Mouse (Mus musculus) brain, adult 2 months (tissue): ENCODE data around the gene Dio1.

Source experiments
- DNase-seq: peaks from one replicate; pipeline ENCODE4 v3.0.0; 2011; ENCODE audit warnings: low read depth, low spot score

Gene Dio1

DNA sequence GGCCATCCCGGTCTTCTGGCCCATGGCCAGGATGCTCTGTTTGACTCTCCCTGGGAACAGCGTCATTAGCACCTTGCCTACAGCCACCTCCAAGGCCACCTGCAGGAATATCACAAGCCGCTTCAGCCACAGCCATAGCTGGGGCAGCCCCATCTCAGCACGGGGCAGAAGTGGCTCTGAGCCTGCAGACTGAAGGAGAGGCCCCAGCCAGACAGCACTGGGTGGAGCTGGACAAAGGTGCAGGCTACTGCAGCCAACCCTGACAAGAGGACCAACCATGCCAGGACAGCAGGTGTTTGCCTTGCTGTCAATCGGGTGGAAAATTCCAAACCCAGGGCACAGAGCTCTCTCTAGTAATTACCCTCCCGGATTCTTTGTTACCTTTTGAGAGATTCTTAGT is at the start of gene Dio1:
Gene Dio1 (minus strand): TSS at position 204 of the 400 bp plus-strand sequence.
- DNase-seq = peak; percentile 83

DNA sequence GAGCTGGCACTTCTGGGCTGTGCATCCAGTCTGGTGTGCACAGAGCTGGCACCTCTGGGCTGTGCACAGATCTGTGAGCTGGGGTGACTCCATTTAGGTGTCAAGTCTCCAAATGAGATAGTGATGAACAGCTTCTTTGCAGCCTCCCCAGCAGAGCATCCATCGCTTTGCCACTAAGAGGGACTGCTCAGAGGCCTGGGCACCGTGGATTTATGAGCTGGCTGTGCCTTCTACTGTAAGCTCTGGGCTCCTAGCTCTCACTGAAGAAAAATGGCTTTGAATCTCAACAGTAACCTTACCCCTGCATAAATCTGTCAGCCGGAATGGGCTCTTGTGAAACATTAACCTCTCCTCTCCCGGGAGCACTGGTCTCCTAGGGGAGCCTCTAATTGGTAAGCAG is 47.6 kb upstream of the Dio1 start:
- DNase-seq = no peak

DNA sequence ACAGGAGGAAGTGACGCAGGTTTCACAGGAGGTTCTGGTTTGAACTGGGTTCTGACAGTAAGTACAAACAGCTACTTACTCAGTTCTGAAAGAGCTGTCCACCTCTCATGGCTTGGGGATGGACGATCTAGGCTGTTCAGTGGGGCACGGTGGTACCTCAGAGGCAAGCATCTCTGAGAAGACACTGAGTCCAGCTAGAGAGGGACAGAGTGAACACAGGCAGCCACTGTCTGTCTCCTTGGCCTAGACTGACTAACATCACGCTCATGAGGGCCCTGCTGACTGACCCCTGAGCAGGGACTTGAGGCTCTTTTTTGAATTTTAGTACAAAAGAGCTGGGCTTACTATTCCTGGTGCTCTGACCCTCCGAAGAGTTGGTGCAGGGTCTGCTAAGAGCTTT is 47.2 kb upstream of the Dio1 start:
- DNase-seq = no peak

DNA sequence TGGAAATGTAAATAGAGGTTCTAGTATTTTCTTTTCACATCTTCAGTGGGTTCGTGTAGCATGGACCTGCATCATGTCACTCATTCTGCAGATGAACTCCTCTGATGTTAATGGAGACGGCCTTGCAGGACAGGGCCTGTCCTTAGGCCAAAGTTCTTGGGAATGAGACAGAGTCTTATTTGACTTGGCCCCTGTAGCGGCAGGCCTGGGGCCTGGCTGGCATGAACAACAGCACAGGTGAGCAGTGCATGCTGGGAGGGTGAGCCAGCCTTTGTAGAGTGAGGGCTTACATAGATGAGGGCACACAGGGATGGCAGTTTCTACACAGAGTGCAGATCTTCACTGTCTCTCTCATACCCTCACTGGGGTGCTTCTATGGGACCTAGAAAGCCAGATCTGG is 46.6 kb upstream of the Dio1 start:
- no peak for DNase-seq

DNA sequence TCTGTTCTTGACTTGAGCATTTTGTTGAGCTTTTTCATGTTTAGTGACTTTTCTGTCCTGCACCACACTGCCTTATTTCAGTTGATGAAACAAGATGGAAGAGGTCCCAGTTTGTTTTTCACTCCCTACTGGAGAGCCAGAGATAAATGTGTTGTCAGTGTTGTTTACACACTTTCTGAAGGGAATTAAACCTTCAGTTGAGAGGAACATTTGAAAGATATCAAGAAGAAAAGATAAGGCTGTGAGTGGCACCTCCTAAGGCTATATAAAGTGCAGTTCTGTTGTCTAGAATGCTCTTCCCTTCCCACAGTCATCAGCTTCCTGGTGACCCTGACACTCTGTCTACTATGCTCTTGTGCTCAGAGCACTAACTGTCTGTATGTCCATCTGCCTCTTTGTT is 44.4 kb upstream of the Dio1 start:
- no peak for DNase-seq

DNA sequence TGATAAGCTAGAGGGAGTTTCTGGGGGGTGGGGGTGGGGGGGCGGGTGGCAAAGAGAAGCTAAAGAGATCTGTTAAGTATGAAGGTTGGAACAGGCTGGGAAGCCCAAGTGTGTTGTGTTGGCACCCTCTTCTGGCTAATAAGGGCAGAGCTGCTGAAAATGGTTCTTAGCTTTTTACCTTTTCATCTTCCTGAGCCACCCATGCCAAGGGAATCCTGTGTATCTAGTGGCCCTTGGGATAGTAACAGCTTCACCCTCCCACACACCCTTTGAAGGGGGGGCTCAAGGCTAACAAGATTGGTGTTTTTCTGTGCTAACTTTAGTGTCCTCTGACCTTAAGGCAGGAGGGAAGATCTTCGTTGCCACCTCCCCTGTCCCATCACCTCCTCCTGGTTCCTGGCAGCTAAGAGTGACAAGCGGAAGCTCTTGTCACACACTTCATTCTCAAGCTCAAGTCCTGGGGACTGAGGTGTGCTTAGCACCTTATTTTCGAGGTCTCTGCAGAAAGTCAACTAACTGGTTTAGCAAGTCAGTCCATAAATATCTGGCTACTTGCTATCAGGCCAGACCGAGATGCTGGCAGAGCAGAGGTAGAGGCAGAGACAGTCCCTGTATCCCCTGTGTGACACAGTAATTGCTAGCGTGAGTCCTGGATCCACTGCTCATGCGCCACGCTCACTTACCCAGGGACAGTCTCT is 42.5 kb upstream of the Dio1 start:
- DNase-seq = peak; percentile 82

DNA sequence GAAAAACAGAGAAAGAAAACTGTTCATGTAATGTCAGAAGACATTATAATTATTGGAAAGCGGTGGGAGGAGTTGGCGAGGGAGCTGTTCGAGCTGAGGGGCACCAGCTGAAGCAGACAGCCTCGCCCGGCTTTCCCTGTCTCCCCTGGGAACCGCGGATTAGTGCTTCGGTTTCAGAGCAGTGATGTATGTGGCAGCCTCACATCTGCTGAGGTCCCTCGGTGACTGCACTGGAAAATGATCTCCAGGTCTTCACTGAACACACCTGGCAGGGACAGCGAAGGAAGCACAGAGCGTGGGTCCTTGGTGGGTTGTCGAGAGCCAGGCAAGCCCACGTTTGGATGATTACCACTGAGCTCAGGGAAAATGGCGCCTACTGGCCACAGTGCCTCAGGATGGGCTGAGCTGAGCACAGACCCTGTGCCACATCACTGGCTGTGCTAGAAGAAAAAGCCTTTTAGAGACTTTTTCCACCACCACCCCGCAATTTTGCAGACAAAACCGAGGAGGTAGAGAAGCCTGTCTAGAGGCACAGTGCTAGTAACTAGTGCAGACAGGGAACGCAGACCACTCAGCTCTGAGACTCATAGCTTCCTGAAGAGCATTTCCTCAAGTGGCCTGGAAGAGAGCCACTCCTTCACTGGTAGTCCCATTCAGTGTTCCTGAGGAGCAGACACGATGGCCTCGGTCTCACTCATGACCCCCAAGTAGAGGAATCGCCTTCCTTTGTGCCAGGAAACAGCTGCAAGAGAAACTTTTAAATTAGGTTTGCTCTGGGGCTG is 41.8 kb upstream of the Dio1 start:
- DNase-seq = no peak

DNA sequence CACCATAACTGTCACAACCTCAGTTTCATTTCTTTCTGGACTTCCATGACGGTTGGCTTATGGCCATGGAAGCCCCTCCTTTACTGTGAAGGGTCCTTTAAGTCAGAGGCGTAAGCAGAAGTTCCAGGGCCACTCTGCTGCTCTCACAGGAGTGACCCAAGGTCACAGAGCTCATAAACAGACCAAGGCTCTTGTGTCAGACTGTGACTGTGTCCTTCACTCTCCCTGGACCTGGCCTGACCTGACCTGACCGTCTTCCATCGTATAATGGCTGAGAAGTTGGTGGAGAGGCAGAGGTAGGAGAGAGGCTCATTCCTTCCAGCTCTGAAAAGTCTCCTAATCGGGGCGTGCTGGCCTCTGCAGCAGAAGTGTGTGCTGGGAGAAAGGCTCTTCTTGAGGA is 40.3 kb upstream of the Dio1 start:
- no peak for DNase-seq

DNA sequence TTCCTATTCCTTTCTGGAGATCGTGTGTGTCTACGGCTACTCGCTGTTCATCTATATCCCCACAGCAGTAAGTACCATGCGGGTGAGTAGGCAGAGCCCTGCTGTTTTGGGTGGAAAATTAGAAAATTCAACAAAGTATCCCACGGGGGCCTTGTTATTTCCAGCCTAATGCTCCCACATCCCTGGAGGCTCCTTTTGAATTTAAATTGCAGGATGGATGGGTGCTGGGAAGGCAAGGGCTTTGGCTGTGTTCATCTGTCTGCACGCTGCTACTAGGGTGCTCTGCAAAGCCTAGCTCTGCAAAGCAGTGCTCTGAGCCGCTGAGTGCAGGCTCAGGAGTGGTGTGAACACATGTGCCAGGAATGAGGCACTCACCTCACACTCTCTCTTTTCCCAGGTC is 37.6 kb upstream of the Dio1 start:
- peak; percentile 77 for DNase-seq

DNA sequence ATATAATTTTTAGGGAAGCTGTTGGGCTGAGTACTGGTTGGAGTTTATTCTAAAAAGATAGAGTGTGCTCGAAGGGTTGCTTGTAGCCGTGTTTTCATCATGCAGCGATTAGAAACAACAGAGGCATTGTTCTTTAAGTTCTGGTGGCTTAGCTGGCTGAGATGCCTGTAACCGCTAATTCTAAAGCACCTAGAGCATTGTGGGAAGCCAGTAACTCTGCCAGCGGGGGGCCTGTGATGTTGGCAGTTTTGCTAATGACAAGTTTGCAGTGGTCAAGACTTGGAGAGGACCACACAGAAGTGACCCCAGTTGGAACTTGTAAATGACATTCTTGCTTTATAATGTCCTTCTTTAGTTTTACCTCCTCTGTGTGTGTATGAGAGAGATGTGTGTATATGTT is 34.4 kb upstream of the Dio1 start:
- no peak for DNase-seq

DNA sequence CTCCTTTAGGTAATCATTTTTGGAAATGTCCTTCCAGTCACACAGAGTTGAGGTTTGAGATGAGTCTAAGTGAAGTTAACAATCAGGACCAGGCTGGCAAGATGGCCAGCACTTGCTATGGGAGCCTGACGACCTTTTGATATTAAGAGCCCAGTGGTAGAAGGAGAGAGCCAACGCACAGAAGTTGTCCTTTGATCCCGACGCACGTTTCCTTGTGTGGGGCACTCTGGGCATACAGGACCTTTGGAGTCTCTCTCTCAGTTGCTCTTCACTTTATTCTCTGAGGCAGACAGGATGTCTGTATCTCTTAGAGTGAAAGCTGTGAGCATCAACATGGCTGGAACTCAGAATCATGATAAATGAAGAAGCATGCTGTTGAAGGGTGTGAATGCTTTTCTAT is 30.5 kb upstream of the Dio1 start:
- DNase-seq = no peak

DNA sequence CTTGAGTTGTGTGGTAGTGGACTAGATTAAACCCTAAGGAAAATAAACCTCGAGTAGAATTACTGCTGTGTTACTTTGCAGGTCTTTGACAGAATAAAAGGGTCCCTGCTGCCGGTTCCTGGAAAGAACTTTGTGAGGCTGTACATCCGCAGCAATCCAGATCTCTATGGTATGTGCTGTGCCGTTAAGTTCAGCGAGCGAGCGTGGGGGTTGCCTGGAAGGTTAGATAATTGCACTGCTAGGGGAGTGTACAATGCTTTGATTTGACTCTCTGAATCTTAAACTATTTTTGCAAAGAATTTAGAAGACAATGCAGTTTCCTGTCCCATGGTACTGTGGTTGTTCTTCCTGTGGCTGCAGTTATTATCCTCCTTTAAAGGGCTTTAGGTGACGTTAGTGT is 29.4 kb upstream of the Dio1 start:
- no peak for DNase-seq

DNA sequence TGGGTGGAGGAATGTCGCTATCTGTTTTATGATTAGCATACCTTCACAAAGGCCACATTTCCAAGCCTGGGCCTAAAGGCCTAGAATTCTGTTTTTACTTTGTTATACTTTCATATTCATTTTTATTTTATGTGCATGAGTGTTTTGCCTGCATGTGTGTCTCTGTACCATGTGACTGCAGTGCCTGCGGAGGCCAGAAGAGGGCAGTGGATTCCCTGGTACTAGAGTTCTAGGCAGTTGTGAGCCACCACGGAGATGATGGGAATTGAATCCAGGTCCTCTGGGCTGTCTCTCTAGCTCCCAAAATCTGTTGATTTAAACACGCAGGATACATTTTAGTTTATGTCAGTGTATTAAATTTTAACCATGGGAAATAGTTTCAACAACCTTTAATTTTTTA is 26.5 kb upstream of the Dio1 start:
- no peak for DNase-seq

DNA sequence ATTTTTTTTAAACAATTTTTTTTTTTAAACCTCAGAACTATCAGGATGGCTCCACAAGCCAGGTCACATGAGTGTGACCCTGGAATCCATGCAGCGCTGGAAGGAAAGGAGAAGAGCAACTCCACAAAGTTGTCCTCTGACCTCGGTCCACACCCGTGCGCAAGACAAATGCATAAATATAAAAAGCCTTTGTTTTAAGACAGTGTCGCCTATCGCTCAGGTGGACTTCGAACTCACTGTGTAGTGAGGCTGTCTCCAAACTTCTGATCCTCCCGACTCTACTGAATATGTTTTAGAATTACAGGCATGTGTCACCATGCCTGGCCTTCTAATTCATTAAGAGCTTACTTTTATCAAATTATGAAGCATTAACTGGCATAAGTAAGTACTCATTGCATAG is 21.6 kb upstream of the Dio1 start:
- no peak for DNase-seq

DNA sequence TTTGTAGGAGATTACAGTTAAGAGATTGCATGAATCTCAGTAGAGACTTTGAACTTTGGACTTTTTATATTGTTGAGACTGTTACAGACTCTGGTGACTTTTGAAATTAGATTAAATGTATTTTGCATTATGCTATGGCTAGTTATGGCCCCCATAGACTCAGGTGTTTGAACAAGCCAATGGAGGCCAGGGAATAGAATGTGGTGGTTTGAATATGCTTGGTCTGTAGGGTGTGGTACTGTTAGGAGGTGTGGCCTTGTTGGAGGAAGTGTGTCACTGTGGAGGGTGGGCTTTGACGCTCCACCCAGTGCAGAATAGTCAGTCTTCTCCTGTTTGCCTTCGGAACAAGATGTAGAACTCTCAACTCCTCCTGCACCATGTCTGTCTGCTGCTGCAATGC is 16.1 kb upstream of the Dio1 start:
- no peak for DNase-seq

DNA sequence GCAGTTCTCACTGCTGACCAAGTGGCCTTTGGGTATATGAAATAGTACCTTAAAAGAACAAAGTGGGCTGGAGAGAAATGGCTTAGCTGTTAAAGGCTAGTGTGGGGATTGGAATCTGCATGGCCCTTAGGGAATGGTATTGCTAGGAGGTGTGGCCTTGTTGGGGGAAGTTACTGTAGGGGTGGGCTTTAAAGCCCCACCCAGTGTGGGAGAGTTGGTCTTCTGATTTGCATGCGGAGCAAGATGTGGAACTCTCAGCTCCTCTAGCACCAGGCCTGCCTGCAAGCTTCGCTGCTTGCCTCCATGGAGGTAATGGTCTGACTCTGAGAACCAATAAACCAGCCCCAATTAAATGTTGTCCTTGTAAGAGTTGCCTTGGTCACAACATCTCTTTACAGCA is 14.1 kb upstream of the Dio1 start:
- DNase-seq = no peak

DNA sequence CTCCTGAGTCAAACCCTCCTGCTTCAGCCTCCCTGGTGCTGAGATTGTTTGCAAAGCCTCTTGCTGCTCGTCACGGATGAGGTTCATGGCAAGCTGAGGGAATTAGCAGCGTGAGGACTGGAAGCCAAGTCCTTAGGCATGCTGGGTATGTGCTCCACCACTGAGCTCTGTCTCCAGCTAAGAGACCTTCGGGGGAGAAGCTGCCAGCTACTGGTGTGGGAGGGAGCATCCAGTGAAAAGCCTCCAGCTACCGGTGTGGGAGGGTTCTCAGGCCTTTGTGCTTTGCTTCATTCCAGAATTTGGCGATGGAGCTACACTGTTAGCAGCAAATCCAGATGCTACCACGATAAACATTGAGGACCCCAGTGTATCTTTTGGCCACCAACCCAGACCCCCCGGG is 11.7 kb upstream of the Dio1 start:
- DNase-seq = peak; percentile 65

DNA sequence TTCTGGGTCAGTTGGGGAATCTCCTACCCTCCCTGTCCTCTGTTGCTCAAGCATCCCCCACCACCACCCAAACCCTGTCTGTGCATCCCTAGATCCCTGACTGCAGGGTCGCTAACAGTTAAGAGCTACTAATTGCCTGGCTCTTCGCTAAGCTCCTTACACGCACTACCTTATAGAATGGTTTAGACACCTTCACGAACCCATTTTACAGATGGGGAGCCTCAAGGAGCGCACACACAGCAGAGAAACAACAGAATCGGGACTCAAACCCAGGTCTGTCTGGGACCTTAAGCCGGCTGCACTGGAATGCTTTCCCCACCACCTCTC is 7.5 kb upstream of the Dio1 start:
- DNase-seq = no peak

DNA sequence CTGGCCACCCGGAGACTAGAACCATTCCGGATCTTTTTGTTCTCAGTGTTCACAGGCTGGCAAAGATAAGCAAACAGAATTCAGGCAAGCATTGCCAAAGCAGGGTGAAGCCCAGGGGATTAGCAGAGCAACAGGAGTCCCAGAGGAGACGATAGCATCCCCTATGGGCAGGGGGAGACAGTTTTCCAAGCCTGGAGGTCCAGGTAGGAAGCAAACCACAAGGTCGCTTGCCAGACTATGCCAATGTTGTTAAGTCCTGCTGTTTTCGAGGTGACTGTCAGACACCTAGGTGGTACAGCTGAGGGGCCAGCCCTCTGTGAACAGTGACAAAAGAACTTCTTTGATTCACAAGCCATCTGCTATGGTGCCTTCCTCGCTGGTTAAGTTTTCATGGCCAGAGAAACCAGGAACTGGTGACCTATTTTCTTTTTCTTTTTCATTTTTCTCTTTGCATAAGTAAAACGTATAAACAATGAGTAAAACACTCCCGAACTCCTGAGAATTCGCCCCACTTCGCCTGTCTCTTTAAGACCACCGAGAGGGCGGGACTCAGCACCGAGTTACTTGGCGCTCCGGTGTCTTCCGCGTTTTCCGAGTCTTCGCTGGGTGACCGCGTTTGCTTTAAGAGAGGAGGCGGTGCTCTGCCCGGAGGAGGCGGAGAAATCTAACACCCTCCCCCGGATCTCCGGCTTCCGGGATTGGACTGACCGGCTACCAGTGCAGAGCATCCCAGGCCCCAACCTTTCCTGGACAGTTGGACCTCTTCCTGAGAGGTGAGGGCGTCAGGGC is 6.9 kb upstream of the Dio1 start, which contains the start of gene Yipf1:
Gene Yipf1 (plus strand): TSS at position 674 of the 789 bp plus-strand sequence.
- peak; percentile 96 for DNase-seq

DNA sequence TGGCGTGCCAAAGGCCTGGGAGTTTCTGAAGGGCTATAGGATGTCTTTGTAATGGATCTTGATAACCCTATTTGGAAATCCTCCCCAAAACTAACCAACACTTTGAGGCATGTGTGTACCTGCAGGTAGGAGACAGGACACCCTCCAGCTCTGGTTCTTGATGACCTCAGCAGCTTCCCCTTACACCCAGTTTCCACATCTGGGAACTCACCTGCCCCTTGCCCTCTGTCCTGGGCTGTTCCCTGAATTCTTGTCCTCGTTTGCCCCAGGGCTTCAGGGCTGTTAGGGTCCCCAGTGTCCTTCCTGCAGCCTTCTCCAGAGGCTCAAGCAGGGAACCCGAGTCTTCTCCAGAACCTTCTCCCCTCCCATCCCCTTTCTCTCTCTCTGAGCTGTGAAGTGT is 3.4 kb downstream of the Dio1 start:
- no peak for DNase-seq

DNA sequence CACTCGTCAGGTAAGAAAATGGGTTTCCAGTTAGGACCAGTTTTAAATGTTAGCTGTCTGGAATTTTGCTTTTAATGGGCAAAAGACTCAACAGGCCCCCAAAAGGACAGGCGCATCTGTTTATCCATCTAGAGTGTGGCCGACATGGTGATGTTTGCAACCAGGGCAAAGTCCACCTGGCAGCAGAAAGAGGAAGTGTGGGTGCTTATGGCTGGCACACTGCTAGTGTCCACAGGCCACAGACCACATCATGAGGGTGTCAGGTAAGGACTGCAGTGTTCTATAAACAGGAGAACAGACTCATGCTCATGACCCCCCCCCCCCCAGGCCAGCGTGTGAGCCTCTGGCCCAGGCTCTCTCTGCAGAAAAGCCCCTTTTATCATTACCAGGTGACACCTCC is 4.1 kb downstream of the Dio1 start:
- no peak for DNase-seq

DNA sequence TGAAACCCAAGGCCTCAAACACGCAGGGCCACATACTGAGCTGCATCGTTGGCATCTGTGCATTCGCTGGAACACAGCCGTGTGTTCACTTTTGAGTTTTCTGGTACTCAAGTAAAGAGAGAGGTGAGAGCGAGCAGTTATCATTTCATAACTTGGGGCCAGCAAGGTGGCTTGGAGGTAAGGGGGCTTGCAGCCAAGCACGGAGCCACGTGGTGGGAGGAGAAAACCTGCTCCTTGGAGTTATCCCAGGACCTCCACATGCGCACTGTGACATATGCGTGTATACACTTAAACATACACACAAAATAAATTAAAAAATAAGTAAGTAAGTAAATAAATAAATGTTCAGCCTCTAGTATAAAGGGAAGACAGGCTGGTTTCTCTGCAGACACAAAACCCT is 4.7 kb downstream of the Dio1 start:
- DNase-seq = no peak
